Mouse (Mus musculus): ENCODE measurements around the gene Pias3. TPM values are rescaled to one million over a fixed set of nuclear protein-coding genes. Genes with fewer than 3 reads are reported as not detected.

The Pias3 gene
- polyA plus RNA-seq, 1 experiment from 2014 or later, result 35.5 TPM

DNA sequence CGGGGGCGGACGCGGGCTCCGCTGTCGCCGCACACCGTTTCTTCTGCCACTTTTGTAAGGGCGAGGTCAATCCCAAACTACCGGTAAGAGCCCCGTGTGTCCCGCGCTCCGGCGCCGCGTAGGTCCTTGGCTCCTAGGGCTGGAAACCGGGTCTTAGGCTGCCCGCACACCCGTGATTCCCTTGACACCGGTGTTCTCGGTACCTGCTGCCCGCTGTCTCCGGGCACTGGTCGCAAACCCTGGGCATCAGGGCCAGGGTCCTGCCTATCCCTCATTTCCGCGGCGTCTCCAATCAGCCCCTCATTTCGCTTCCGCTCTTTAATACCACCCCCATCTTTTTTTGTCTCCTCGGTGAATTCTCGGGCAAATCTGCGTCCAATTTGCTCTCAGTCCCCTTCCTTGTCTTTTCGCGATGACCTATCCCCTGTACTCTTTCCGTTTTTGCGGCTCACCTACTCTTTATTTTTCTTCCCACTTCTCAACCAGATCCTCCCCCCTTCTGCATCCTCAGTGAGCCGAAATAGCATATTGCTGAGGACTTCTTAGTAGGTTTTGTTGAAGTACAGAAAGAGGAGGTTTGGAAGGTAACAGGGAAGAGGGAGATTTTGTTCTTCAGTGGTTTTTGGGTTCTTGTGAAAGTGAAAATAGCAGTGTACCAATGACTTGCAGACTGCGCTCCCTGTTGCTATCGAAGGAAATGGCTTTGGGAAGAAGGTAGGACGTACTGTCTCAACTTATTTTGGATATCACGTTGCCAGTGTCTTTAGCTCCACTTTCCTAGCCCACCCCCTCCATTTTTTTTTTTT is 31.8 kb downstream of the Pias3 start:
- H3K9ac ChIP-seq (replicated peaks; ENCODE audit: low read length), result peak overlapping the region; percentile 68
- under 1% methylated on average over 33 of the region's 42 CpGs for WGBS
- DNase-seq (ENCODE audit: low spot score) (peak; percentile 38), ATAC-seq (replicated peaks; ENCODE audit: insufficient number of reproducible peaks, low FRiP score, low TSS enrichment, low read depth) (no peak; the same call in 1 of the 2 replicates)
- no peaks in the 10 kb centered on the region for H3K27me3 ChIP-seq (ENCODE audit: control insufficient read depth, insufficient read depth, low read length)
- no peaks in the 10 kb centered on the region for H3K36me3 ChIP-seq (replicated peaks; ENCODE audit: control insufficient read depth, insufficient read depth, low read depth, low read length)
- H3K4me2 ChIP-seq (ENCODE audit: low read depth, low read length), result peak overlapping the region; percentile 47
- no peaks in the 10 kb centered on the region for H3K9me3 ChIP-seq (replicated peaks; ENCODE audit: control insufficient read depth, low read length)
- no peaks in the 10 kb centered on the region for H3K4me1 ChIP-seq (ENCODE audit: control insufficient read depth, insufficient read depth, low read length)
- H3K4me3 ChIP-seq (ENCODE audit: low read depth, low read length), result peak overlapping the region; percentile 93
- H3K27ac ChIP-seq (replicated peaks; ENCODE audit: low read depth, low read length), result peak overlapping the region; percentile 70

DNA sequence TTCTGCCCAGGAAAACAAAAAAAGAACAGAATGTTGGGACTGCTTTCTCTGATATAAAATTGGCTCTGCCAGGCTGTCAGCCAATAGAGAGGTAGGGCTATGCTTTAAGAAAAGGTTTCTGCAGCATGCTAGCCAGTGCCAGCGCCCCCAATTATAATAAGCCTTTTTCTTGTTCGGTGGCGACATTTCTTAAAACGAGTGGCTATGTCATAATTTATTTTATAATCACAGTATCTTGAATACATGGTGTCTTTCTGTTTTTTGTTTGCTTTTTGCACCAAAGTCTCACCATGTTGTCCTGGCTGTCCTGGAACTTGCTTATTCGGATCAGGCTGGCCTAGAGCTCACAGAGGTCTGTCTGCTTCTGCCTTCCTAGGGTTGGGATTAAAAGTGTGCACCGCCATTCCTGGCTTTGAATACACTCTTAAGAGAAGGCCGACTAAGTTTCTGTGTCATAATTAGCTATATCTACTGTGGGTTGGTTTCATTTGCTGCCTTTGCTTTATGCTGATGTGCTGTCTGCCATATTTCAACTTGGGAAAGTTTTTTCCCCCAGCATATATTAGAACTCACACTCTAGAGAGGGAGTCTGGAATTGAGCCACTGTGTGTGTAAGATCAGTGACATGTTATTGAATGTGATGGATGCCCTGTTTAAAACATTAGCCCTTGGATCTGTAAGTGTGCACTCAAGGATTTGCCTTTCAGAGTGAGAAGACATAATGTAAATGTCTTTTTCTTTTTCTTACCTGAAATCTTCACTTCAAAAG is 32.6 kb downstream of the Pias3 start:
- Histone ChIP-seq H3K4me1 (ENCODE audit: control insufficient read depth, insufficient read depth, low read length) (no peaks in the 10 kb centered on the region), H3K36me3 (replicated peaks; ENCODE audit: control insufficient read depth, insufficient read depth, low read depth, low read length) (no peaks in the 10 kb centered on the region), H3K9ac (replicated peaks; ENCODE audit: low read length) (peak overlapping the region; percentile 68; the same call in 1 of the 2 replicates), H3K9me3 (replicated peaks; ENCODE audit: control insufficient read depth, low read length) (no peaks in the 10 kb centered on the region), H3K27ac (replicated peaks; ENCODE audit: low read depth, low read length) (no peak overlapping the region), H3K27me3 (ENCODE audit: control insufficient read depth, insufficient read depth, low read length) (no peaks in the 10 kb centered on the region), H3K4me3 (ENCODE audit: low read depth, low read length) (peak overlapping the region; percentile 93), H3K4me2 (ENCODE audit: low read depth, low read length) (peak overlapping the region; percentile 47)
- ATAC-seq (replicated peaks; ENCODE audit: insufficient number of reproducible peaks, low FRiP score, low TSS enrichment, low read depth) (no peak), DNase-seq (ENCODE audit: low spot score) (no peak)
- WGBS, result 48% methylated on average over 7 of the region's 7 CpGs

DNA sequence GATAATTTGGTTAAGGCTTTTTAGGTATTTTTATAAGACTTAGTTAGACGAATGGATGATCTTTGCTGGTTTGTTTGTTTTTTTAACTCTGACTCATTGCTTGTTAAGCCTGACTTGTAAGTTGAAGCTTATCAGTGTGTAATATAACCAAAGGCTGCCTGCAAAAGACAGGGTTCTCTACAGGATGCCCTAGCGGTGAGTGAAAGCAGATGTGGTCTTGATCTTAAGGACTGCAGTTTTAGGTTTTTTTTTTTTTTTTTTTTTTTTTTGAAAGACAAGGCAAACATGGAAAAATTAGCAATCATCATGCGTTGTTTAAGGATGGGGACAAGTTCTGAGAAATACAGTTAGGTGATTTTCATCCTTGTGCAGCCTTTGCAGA is 33.2 kb downstream of the Pias3 start:
- Histone ChIP-seq H3K27ac (replicated peaks; ENCODE audit: low read depth, low read length) (no peak overlapping the region), H3K9ac (replicated peaks; ENCODE audit: low read length) (no peak overlapping the region), H3K4me1 (ENCODE audit: control insufficient read depth, insufficient read depth, low read length) (no peaks in the 10 kb centered on the region), H3K9me3 (replicated peaks; ENCODE audit: control insufficient read depth, low read length) (no peaks in the 10 kb centered on the region), H3K4me3 (ENCODE audit: low read depth, low read length) (no peak overlapping the region), H3K4me2 (ENCODE audit: low read depth, low read length) (no peak overlapping the region), H3K27me3 (ENCODE audit: control insufficient read depth, insufficient read depth, low read length) (no peaks in the 10 kb centered on the region), H3K36me3 (replicated peaks; ENCODE audit: control insufficient read depth, insufficient read depth, low read depth, low read length) (no peaks in the 10 kb centered on the region)
- DNase-seq (ENCODE audit: low spot score), result peak; percentile 72
- ATAC-seq (replicated peaks; ENCODE audit: insufficient number of reproducible peaks, low FRiP score, low TSS enrichment, low read depth), result no peak
- WGBS, result 27% methylated on average over 3 of the region's 3 CpGs

DNA sequence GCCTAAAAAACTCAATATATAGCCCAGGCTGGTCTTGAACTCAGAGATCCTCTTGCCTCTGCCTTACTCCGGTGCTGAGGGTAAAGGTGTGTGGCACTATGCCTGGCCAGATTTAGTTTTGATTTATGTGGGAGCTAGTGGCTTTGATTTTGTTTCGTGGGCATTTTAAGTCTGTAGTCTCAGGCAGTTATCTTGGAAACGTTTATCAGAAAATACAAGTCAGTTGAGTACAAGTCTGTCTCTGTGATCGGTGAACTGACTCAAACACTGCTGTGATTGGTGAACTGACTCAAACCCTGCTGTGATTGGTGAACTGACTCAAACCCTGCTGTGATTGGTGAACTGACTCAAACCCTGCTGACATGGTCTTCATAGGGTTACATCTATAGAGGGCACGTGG is 34.6 kb downstream of the Pias3 start:
- Histone ChIP-seq H3K9me3 (replicated peaks; ENCODE audit: control insufficient read depth, low read length) (no peaks in the 10 kb centered on the region), H3K36me3 (replicated peaks; ENCODE audit: control insufficient read depth, insufficient read depth, low read depth, low read length) (no peaks in the 10 kb centered on the region), H3K27me3 (ENCODE audit: control insufficient read depth, insufficient read depth, low read length) (no peaks in the 10 kb centered on the region), H3K4me1 (ENCODE audit: control insufficient read depth, insufficient read depth, low read length) (no peaks in the 10 kb centered on the region), H3K4me3 (ENCODE audit: low read depth, low read length) (no peak overlapping the region), H3K27ac (replicated peaks; ENCODE audit: low read depth, low read length) (no peak overlapping the region), H3K4me2 (ENCODE audit: low read depth, low read length) (no peak overlapping the region), H3K9ac (replicated peaks; ENCODE audit: low read length) (no peak overlapping the region)
- ATAC-seq (replicated peaks; ENCODE audit: insufficient number of reproducible peaks, low FRiP score, low TSS enrichment, low read depth) (no peak), DNase-seq (ENCODE audit: low spot score) (no peak)
- WGBS, result 77% methylated on average over 5 of the region's 5 CpGs

DNA sequence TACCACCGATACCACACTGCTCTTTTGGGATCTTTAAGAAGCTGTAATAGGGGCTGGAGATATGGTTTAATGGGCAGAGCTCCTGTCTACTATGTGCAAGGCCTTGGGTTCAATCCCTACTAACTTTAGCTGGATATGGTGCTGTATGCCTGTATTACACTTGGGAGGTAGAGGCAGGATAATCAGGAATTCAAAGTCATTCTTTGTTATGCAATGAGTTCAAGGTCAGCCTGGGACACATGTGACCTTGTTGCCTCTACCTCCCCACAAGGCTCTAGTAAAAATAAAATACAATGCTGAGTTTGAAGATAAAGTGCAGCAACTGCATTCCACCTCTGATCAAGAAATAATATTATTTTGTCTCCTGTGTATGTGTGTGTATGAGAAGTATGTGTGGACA is 37.8 kb downstream of the Pias3 start:
- Histone ChIP-seq H3K27me3 (ENCODE audit: control insufficient read depth, insufficient read depth, low read length) (no peaks in the 10 kb centered on the region), H3K4me3 (ENCODE audit: low read depth, low read length) (no peak overlapping the region), H3K36me3 (replicated peaks; ENCODE audit: control insufficient read depth, insufficient read depth, low read depth, low read length) (no peaks in the 10 kb centered on the region), H3K4me1 (ENCODE audit: control insufficient read depth, insufficient read depth, low read length) (no peaks in the 10 kb centered on the region), H3K9me3 (replicated peaks; ENCODE audit: control insufficient read depth, low read length) (no peaks in the 10 kb centered on the region), H3K27ac (replicated peaks; ENCODE audit: low read depth, low read length) (no peak overlapping the region), H3K9ac (replicated peaks; ENCODE audit: low read length) (no peak overlapping the region), H3K4me2 (ENCODE audit: low read depth, low read length) (no peak overlapping the region)
- 86% methylated on average over 1 of the region's 1 CpGs for WGBS
- DNase-seq (ENCODE audit: low spot score) (no peak), ATAC-seq (replicated peaks; ENCODE audit: insufficient number of reproducible peaks, low FRiP score, low TSS enrichment, low read depth) (no peak)

DNA sequence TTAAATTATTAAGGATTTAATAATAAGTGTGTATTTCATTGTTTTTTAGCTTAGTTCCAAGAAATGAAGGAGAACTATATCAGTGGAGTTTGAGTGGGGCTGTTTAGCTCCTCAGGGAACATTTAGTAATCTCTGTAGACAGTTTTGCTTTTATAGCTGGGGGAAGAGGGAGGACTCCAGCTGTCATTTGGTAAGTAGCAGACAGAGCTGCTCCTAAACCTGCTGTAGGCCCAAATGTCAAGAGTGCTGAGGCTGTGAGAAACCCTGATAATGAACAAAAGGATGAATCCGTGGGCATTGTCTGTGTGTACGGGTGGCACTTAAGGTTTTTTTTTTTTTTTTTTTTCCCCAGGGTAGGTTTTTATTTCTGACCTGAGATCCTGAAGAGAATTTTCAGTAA is 39.0 kb downstream of the Pias3 start:
- H3K4me2 ChIP-seq (ENCODE audit: low read depth, low read length), result no peak overlapping the region
- H3K9me3 ChIP-seq (replicated peaks; ENCODE audit: control insufficient read depth, low read length), result no peaks in the 10 kb centered on the region
- H3K4me1 ChIP-seq (ENCODE audit: control insufficient read depth, insufficient read depth, low read length), result no peaks in the 10 kb centered on the region
- no peak for DNase-seq (ENCODE audit: low spot score)
- H3K4me3 ChIP-seq (ENCODE audit: low read depth, low read length), result no peak overlapping the region
- no peak overlapping the region for H3K27ac ChIP-seq (replicated peaks; ENCODE audit: low read depth, low read length)
- no peak for ATAC-seq (replicated peaks; ENCODE audit: insufficient number of reproducible peaks, low FRiP score, low TSS enrichment, low read depth)
- WGBS, result 91% methylated on average over 2 of the region's 2 CpGs
- H3K36me3 ChIP-seq (replicated peaks; ENCODE audit: control insufficient read depth, insufficient read depth, low read depth, low read length), result no peaks in the 10 kb centered on the region
- no peak overlapping the region for H3K9ac ChIP-seq (replicated peaks; ENCODE audit: low read length)
- H3K27me3 ChIP-seq (ENCODE audit: control insufficient read depth, insufficient read depth, low read length), result no peaks in the 10 kb centered on the region

DNA sequence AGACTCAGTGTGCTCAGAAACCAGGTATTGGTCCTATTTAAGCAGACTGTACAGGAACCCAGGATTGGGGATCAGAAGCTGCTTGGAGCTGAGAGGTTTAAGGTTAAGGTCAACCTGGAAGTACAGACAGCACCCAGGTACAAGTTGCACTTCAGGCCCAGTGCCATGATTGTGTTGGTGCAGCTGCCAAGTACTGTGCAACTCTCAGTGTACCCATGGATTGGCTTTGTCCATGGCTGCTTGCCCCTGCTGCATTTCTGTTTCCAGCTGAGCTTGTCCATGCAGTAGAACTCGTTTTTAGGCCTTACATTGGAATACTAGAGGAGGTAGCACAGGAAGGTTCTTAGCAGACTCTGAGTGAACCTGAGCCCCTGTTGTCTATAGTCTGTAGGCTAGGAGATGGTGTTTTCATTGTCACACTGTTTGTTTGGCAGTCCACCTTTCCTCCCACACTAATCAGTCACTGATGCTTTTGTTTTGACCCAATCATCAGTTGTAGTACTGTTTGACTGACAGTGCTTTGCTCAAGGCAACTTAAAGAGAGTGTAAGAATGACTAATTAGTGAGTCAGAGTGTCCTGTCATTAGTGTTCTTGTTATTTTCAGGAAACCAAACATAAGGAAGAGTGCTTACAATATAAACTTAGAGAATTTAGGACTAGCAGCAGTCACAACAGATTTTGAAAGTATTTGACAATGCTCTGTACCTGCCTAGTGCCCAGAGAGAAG is 41.0 kb downstream of the Pias3 start:
- Histone ChIP-seq H3K4me3 (ENCODE audit: low read depth, low read length) (no peak overlapping the region), H3K4me2 (ENCODE audit: low read depth, low read length) (no peak overlapping the region), H3K9me3 (replicated peaks; ENCODE audit: control insufficient read depth, low read length) (no peaks in the 10 kb centered on the region), H3K4me1 (ENCODE audit: control insufficient read depth, insufficient read depth, low read length) (no peaks in the 10 kb centered on the region), H3K27ac (replicated peaks; ENCODE audit: low read depth, low read length) (no peak overlapping the region), H3K27me3 (ENCODE audit: control insufficient read depth, insufficient read depth, low read length) (no peaks in the 10 kb centered on the region), H3K36me3 (replicated peaks; ENCODE audit: control insufficient read depth, insufficient read depth, low read depth, low read length) (no peaks in the 10 kb centered on the region), H3K9ac (replicated peaks; ENCODE audit: low read length) (no peak overlapping the region)
- DNase-seq (ENCODE audit: low spot score) (no peak), ATAC-seq (replicated peaks; ENCODE audit: insufficient number of reproducible peaks, low FRiP score, low TSS enrichment, low read depth) (no peak)
- 53% methylated on average over 1 of the region's 1 CpGs for WGBS
